Mouse (Mus musculus) cortical plate, adult 2 months (tissue): Measurements from ENCODE around the gene Podn. TPM values are rescaled to one million over a fixed set of nuclear protein-coding genes. Genes with fewer than 3 reads are reported as not detected.
A peak's percentile ranks its signal among the peaks of the same experiment; 100 is the strongest.

Experiments used
- H3K27ac ChIP-seq: fragments of 200-500 bp; 2 replicates; pipeline ENCODE4 v1.5.1; 2012; ENCODE audit warnings: low read length, control low read depth, inconsistent platforms; ENCODE audit not compliant: insufficient read depth
- H3K4me1 ChIP-seq: fragments of 200-500 bp; 2 replicates; pipeline ENCODE4 v1.6.1; 2011; ENCODE audit warnings: low read length; ENCODE audit not compliant: control insufficient read depth, insufficient read depth
- H3K4me3 ChIP-seq: fragments of 200-500 bp; 2 replicates; pipeline ENCODE4 v1.5.1; 2011; ENCODE audit warnings: mild to moderate bottlenecking, low read length, control low read depth; ENCODE audit not compliant: insufficient read depth
- CTCF ChIP-seq: fragments of 200-500 bp; IDR thresholded peaks from 2 replicates; pipeline ENCODE4 v1.5.1; 2011; ENCODE audit warnings: mild to moderate bottlenecking, control low read depth, low read length; ENCODE audit not compliant: insufficient read depth; ENCODE audit errors: extremely low read depth
- POLR2A ChIP-seq: fragments of 200-500 bp; IDR thresholded peaks from 2 replicates; pipeline ENCODE4 v1.6.1; 2011; ENCODE audit warnings: mild to moderate bottlenecking, low read length, control low read depth; ENCODE audit not compliant: insufficient read depth; ENCODE audit errors: extremely low read depth
- polyA plus RNA-seq: library from polyadenylated mRNA; depleted of rRNA; stranded (reverse); fragments of >200 nt; gene quantifications from 2 replicates; pipeline ENCODE4 v1.2.3, GENCODE M21; 2012

The Podn gene
- polyA plus RNA-seq, 1 experiment: 12.4 TPM

GRCm38 (mm10) chr4:108030888-108031501 lies 65.2 kb downstream of the Podn start:
- peaks cover 2% of the 10 kb centered on the region for H3K4me1 ChIP-seq
- TF ChIP-seq CTCF (no peak), POLR2A (no peak)
- H3K4me3 ChIP-seq: peak overlapping the region; percentile 40
- no peak overlapping the region for H3K27ac ChIP-seq

DNA sequence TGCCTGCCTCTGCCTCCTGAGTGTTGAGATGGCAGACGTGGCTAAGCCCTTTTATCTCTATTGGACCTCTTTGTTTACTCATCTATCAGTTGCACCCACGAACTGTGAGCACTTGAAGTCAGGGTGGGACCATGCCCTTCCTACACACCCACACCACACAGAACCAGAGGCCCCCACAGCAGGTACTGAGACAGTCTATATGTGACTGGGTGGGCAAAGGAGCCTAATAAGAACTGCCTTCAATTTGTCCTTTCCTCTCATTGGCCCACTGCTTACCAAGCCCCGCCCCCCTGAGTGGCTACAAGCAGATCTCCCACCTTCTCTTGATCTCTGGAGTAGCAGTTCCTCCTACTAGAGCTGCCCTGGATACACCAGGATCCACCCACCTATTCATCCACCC lies 70.1 kb downstream of the Podn start:
- no peaks in the 10 kb centered on the region; the same call in 1 of the 2 replicates for H3K4me1 ChIP-seq
- no peak for TF ChIP-seq CTCF
- TF ChIP-seq POLR2A: no peak
- no peak overlapping the region for H3K4me3 ChIP-seq
- no peak overlapping the region for H3K27ac ChIP-seq

DNA sequence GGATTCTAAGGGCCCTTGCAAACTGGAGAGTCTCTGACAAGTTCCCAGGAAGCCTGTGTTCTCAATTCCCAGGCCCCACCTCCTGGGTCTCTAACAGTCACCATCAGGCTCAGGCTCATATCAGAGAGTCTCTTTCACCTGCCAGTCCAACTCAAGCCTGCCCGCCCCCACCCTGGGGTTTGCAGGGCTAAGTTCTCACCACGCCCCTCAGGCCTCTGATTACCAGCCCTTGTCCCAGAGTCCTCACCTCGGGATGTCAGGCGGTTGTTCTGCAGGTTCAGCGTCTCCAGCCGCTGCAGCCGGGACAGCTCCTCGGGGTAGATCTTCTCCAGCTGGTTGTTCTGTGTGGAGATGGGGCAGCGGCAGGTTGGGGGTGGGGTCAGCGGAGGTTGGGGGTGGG lies 71.0 kb downstream of the Podn start:
- H3K4me1 ChIP-seq: no peaks in the 10 kb centered on the region
- no peak for TF ChIP-seq CTCF
- TF ChIP-seq POLR2A: no peak
- no peak overlapping the region for H3K27ac ChIP-seq
- no peak overlapping the region for H3K4me3 ChIP-seq

GRCm38 (mm10) chr4:108024641-108025040 lies 71.6 kb downstream of the Podn start:
- TF ChIP-seq CTCF: no peak
- no peak for TF ChIP-seq POLR2A
- H3K4me1 ChIP-seq: no peaks in the 10 kb centered on the region
- H3K27ac ChIP-seq: no peak overlapping the region
- H3K4me3 ChIP-seq: no peak overlapping the region

DNA sequence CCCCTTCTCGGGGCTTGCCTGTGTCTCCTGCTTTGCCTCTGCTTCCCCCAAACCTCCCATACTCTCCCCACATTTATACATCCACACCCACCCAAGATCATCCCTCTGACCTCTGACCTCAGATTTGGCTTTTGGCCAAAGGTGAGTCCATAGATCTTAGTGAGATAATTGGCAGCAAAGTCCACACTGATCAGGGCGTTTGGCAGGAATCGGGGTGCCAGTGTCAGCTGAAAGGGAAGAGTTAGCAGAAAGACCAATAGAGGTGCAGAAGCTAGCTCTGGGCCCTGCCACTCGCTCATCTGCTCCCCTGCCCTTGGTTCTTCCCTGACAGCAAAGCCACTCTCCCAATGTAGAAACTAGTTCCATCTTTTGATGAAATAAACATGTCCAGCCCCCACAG lies 73.1 kb downstream of the Podn start:
- H3K4me1 ChIP-seq: no peaks in the 10 kb centered on the region
- H3K27ac ChIP-seq: no peak overlapping the region
- TF ChIP-seq CTCF (no peak), POLR2A (no peak)
- H3K4me3 ChIP-seq: no peak overlapping the region

- H3K4me1 ChIP-seq: no peaks in the 10 kb centered on the region
- no peak overlapping the region for H3K4me3 ChIP-seq
- H3K27ac ChIP-seq: no peak overlapping the region
- no peak for TF ChIP-seq CTCF
- no peak for TF ChIP-seq POLR2A
These were observed 76.1 kb downstream of the Podn start for GRCm38 (mm10) chr4:108020178-108020577.

DNA sequence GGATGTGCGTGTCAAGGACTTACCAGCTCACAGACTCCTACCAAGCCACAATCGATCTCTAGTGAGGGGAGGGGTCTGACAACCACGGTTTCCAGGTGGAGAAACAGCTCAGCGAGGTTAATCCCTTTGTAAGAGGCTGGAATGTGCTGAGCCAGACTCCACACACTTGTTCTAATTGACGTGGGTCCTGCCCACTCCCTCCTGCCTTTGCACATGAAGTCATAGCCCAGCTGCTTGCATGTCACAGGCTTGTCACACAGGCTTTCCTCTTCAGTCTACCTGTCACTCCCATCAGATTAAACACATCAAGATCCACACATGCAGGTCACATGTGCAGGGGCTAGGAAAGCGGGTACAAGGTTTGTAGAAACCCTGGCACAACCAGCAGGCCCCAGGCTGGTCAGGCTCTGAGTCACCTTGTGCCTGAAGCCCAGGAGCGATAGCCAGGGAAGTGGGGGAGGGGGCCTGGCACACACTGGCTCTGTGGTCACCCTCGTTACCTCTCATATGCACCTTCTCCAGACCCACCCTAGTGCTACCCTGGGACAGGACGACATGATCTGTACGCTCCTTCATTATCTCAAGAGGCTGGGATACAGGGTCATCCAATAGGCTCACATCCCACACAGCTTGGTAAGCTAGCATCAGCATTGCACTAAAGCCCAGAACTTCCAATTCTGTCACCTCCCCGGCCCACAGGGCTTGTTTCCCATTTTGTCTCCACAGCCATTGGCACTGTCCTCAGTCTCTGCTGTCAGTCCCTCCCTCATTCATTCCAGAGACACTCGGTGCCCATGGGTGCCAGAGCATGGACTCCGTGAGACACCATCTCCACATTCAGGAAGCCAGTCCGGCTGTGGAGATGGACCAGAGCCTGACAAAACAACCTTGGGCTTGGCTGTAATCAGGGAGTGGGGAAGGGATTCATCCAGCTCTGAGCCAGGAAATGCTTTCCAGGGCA lies 77.0 kb downstream of the Podn start:
- no peaks in the 10 kb centered on the region for H3K4me1 ChIP-seq
- no peak overlapping the region for H3K27ac ChIP-seq
- H3K4me3 ChIP-seq: no peak overlapping the region
- TF ChIP-seq CTCF (no peak), POLR2A (no peak)

DNA sequence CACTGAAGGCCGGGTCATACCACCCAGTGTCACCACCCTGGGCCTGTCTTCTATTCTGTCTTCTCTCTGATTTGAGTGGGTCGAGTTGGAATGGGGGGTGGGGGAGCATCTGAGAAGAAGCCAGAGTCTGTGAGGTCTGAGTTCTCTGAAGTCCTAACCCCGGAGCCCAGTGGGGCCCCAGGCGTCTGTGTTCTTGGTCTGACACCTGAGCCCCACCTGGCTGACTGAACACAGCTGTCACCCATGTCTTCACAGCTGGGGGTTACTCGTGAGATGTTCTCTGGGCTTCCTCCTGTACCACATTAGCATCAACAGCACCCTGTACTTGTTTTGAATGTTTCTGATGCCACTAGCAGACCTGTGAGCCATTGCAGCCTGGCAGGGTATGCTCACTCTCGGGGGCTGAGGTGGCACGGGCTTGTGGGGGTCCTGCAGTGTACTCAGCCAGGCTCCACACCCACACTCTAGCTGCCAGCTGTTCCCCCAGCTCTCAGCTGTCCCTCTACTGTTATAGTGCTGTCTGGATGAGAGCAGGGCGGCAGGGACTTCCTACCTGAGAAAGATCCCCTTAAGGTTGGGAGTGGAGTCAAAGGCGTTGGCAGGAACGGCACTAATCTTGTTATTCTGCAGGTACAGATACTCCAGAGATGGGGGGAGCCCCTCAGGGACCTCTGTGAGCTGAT lies 77.9 kb downstream of the Podn start:
- Histone ChIP-seq H3K4me3 (no peak overlapping the region), H3K4me1 (no peaks in the 10 kb centered on the region), H3K27ac (no peak overlapping the region)
- TF ChIP-seq POLR2A (no peak), CTCF (no peak)

GRCm38 (mm10) chr4:108017839-108018238 lies 78.4 kb downstream of the Podn start:
- Histone ChIP-seq H3K4me3 (no peak overlapping the region), H3K27ac (no peak overlapping the region), H3K4me1 (no peaks in the 10 kb centered on the region)
- TF ChIP-seq CTCF (no peak), POLR2A (no peak)

DNA sequence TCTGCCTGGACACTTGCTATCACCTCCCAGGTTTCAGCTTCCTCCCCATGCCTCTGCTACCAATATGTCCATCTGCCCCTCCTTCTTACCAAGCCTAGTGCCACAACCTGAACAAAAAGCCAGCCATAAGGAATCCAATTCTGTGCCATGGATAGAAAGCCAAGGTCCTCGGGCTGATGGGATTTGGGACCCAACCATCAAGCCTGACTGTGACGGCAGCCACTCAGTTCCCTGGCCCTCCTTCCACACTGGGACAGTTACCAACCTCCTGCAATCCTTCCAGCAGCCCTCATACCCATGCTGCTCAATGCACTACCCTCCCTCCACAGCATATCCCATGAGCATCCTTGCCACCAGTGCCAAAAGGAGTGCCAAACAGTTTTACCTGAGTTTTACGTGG lies 79.9 kb downstream of the Podn start:
- H3K4me1 ChIP-seq: no peaks in the 10 kb centered on the region
- TF ChIP-seq CTCF (no peak), POLR2A (no peak)
- H3K4me3 ChIP-seq: no peak overlapping the region

More for the DNA sequence above, 79.9 kb downstream of the Podn start:
- no peak overlapping the region for H3K27ac ChIP-seq
